Mouse (Mus musculus) embryonic stem cell, embryonic (primary cell): ENCODE results near the gene Vrk3.

Source experiments
- CTCF ChIA-PET, 4 experiments: fragments of 300-600 bp in 2 of 4; fragments of 350-600 bp in 2 of 4; sonication (Branson Sonifier 250); formaldehyde crosslinking; loops; one replicate each; lab custom pipeline; 2022; ENCODE audit warnings: inconsistent platforms in 2 of 4; lab: Charles Lee
- POLR2A ChIA-PET, 4 experiments: fragments of 300-600 bp in 2 of 4; fragments of 350-600 bp in 2 of 4; sonication (Branson Sonifier 250); formaldehyde crosslinking; loops; one replicate each; lab custom pipeline; 2022; ENCODE audit warnings: antibody characterized with exemption in 4 of 4, inconsistent platforms in 1 of 4; lab: Charles Lee

Vrk3 gene

GRCm38 (mm10) chr7:44818751-44819235 lies 70.6 kb downstream of the Vrk3 start:
- POLR2A ChIA-PET = interaction anchor here (0.6 to 43.6 kb wide), 89 partner anchors 9 to 577 kb away, joined by 3 to 2007 read pairs (median 4); partner anchors contain the start of genes Akt1s1 (in 4 of the 4), Tbc1d17 (in 4 of the 4), Ap2a1 (in 3 of the 4) and Izumo2 (in 3 of the 4)

GRCm38 (mm10) chr7:44819391-44819790 lies 71.2 kb downstream of the Vrk3 start:
- ChIA-PET CTCF (interaction anchor here in 2 of 4 experiments (0.5 to 2.2 kb wide), 5 partner anchors 9 to 98 kb away, joined by 3 to 11 read pairs (median 3); partner anchors contain the start of gene Ptov1 (in 1 of the 2)), POLR2A (interaction anchor here (0.8 to 43.6 kb wide), 75 partner anchors 9 to 576 kb away, joined by 3 to 2007 read pairs (median 4); partner anchors contain the start of genes Akt1s1 (in 4 of the 4), Tbc1d17 (in 4 of the 4), Ap2a1 (in 3 of the 4) and Izumo2 (in 3 of the 4))

More at GRCm38 (mm10) chr7:44818751-44819235, 70.6 kb downstream of the Vrk3 start:
- CTCF ChIA-PET = interaction anchor here in 2 of 4 experiments (0.6 to 2.2 kb wide), 4 partner anchors 10 to 165 kb away, joined by 3 to 11 read pairs (median 3); no protein-coding TSS in a partner anchor

GRCm38 (mm10) chr7:44819863-44820262 lies 71.7 kb downstream of the Vrk3 start:
- CTCF ChIA-PET = interaction anchor here in 1 of 4 experiments (0.5 to 2.2 kb wide), 4 partner anchors 9 to 99 kb away, joined by 3 to 11 read pairs (median 3); partner anchors contain the start of gene Ptov1
- POLR2A ChIA-PET = interaction anchor here (0.6 to 43.6 kb wide), 48 partner anchors 8 to 519 kb away, joined by 3 to 2007 read pairs (median 6); partner anchors contain the start of genes Akt1s1 (in 4 of the 4), Tbc1d17 (in 4 of the 4), Izumo2 (in 3 of the 4) and Ptov1 (in 3 of the 4)

DNA sequence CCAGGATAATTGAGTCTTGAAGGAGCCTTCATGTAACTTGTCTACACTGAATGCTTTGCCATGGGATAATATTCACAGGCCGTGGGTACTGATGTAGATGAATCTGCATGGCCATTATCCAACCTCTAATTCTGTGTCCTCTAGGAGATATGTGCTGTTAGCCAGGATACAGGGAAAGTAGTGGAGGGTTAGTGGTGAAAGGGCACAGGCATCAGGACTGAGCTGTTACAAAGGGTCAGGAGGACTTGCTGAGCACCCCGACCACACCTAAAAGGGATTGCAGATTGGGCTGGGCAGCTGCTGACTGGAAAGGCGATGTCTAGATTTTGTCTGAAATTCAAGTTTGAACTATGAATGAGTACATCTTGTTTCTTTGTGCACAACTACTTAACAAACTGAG lies 72.3 kb downstream of the Vrk3 start:
- CTCF ChIA-PET = interaction anchor here in 1 of 4 experiments (1.2 to 1.8 kb wide), 2 partner anchors 76 to 112 kb away, joined by 3 to 4 read pairs; partner anchors contain the start of genes Fuz and Izumo2
- POLR2A ChIA-PET = interaction anchor here (0.6 to 43.6 kb wide), 40 partner anchors 8 to 352 kb away, joined by 3 to 2007 read pairs (median 5); partner anchors contain the start of genes Akt1s1 (in 3 of the 4), Tbc1d17 (in 3 of the 4), Izumo2 (in 2 of the 4) and Pnkp (in 2 of the 4)

GRCm38 (mm10) chr7:44821666-44822448 lies 73.6 kb downstream of the Vrk3 start:
- POLR2A ChIA-PET = interaction anchor here (0.6 to 43.6 kb wide), 47 partner anchors 9 to 1258 kb away, joined by 3 to 2007 read pairs (median 4); partner anchors contain the start of genes Akt1s1 (in 3 of the 4), Tbc1d17 (in 3 of the 4), Izumo2 (in 2 of the 4) and Pnkp (in 2 of the 4)

GRCm38 (mm10) chr7:44823409-44823808 lies 75.2 kb downstream of the Vrk3 start:
- ChIA-PET POLR2A (interaction anchor here (0.6 to 52.0 kb wide), 60 partner anchors 6 to 1469 kb away, joined by 3 to 2007 read pairs (median 5); partner anchors contain the start of genes Akt1s1 (in 4 of the 4), Il4i1 (in 4 of the 4), Nup62 (in 4 of the 4) and Tbc1d17 (in 4 of the 4)), CTCF (interaction anchor here (0.6 to 2.9 kb wide), 24 partner anchors 9 to 428 kb away, joined by 3 to 8 read pairs (median 3); partner anchors contain the start of genes Akt1s1 (in 2 of the 4), Tbc1d17 (in 2 of the 4) and Ap2a1 (in 1 of the 4))

More at GRCm38 (mm10) chr7:44821666-44822448, 73.6 kb downstream of the Vrk3 start:
- CTCF ChIA-PET = interaction anchor here in 3 of 4 experiments (0.5 to 1.8 kb wide), 11 partner anchors 17 to 1094 kb away, joined by 3 to 7 read pairs (median 3); partner anchors contain the start of genes Fuz (in 1 of the 3), Izumo2 (in 1 of the 3) and Vrk3 (in 1 of the 3)

- ChIA-PET POLR2A (interaction anchor here (0.5 to 52.0 kb wide), 53 partner anchors 7 to 449 kb away, joined by 3 to 2007 read pairs (median 4); partner anchors contain the start of genes Il4i1 (in 4 of the 4), Nup62 (in 4 of the 4), Akt1s1 (in 3 of the 4) and Atf5 (in 3 of the 4)), CTCF (interaction anchor here (0.6 to 5.1 kb wide), 48 partner anchors 8 to 329 kb away, joined by 3 to 28 read pairs (median 4); partner anchors contain the start of genes Atf5 (in 3 of the 4), Il4i1 (in 3 of the 4), Nup62 (in 3 of the 4) and Akt1s1 (in 2 of the 4))
Measured at GRCm38 (mm10) chr7:44824872-44825271, 76.7 kb downstream of the Vrk3 start.

DNA sequence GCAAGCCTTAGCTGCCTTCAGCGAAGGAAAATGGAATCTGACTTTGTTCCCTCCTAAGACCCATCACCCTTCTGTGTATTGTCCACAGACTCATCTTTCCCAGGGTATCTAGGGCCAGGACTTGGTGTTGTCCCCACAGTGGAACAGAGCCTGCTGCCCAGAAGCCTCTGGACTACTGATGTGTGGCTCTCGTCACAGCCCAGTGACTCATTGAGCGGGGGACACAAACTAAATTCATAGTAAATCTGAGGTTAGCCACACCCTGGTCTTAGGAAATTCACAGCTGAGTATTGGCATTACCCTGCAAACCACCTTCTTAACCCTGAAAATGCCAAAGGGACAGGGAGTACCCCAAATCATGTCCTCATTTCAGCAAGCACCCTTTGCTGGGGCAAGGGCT lies 78.6 kb downstream of the Vrk3 start:
- CTCF ChIA-PET = interaction anchor here in 2 of 4 experiments (0.9 to 5.1 kb wide), 7 partner anchors 7 to 171 kb away, joined by 3 to 28 read pairs (median 6); partner anchors contain the start of genes Atf5 (in 2 of the 2), Il4i1 (in 1 of the 2) and Nup62 (in 1 of the 2)
- POLR2A ChIA-PET = interaction anchor here (0.6 to 52.0 kb wide), 35 partner anchors 7 to 630 kb away, joined by 3 to 2007 read pairs (median 4); partner anchors contain the start of genes Akt1s1 (in 4 of the 4), Il4i1 (in 4 of the 4), Nup62 (in 4 of the 4) and Tbc1d17 (in 4 of the 4)
